Mouse (Mus musculus) testis, postnatal 10 days (tissue): ENCODE results near the gene Haus7.
"Not testable (repeated sequence)": the region's sequence is repeated elsewhere in the genome, so short reads cannot be mapped to it uniquely, and the experiment has no call there.

ENCODE experiments used
- DNase-seq: peaks from one replicate; pipeline ENCODE4 v3.0.0; 2021; ENCODE audit warnings: low spot score

The Haus7 gene

DNA sequence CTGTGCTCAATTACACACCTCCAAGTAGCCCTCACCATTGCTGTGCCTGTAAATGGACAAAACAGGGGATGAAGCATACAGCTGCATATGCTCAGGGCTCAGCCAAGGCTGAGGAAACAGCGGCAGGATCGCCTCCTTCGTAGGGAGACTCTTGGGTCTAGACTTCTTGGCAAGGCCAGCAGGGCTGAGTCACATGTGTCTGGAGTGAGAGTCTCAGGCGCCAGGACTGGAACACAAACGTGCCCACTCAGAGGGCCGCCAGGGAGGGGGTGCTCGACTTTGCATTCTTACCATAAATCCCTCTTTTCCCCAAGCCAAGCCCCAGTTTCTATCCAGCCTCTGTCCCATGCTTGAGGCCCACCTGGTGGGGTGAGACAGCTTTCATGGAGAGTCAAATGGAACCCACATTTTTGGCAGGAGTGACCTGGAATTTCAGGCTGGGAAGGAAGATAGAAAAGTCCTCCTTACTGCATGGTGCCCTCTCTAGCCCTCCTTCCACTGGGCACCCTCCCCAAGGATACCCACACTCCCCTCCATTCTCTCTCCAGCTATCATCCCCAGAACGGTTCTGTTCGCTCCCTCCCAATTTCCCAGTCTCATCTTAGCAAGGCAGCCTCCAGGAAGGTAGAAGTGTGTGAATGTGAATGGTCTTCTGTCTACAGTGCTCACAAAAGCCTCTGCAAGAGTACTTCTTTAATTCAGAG is 6.8 kb upstream of the Haus7 start:
- no peak for DNase-seq

DNA sequence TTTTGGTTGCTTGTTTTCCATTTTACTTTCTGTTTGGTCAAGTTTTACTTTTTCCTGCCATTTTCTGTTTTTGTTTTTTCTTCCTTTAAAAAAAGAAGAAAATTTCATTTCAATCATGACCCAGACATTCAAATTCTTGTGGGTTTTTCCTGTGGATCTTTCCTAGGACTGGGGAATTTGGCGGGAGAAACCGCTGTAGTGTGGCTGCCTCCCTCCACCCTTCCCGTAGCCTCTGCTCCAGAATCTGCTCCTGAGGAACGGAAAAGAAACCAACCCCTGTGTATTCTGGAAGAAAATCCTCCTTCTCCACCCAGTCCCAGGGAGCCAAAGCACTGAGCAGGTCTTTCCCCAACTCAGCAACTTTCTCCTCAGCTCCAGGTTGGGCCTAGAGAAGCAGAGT is 1.9 kb upstream of the Haus7 start:
- DNase-seq = no peak

DNA sequence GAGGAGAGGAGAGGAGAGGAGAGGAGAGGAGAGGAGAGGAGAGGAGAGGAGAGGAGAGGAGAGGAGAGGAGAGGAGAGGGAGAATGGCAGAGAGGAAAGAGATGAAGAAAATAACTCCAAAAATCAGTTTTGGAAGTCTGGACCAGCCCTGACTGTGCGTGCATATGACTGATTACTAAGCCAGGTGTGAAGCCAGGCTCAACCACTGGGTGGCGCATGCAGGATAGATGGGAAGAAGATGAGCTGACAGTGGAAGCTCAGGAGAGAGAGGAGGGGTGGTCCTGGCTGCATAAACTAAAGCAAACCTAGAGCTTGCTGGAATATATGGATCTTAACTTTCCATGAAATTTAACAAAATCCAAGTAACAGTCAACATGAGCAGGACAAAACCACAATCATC is 6.9 kb downstream of the Haus7 start:
- DNase-seq = peak; percentile 82

DNA sequence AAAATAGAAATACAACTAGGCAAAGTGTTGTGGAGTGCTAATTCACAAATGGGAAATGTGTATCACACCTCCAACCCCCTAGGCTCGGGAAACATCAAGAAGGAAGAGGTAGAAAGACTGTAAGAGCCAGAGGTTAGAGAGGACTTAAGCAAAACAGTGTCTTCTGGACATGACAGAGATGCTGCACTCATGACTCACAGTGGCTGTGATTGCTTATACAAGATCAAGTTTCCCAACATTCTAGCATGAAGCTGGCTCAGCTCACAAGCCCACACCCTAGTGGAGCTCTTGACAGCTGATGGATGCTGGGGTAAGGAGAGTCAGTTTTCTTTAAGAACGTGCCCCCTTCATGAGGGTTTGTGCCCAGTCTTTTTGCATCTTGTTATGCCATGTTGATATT is 17.4 kb downstream of the Haus7 start:
- no peak for DNase-seq

DNA sequence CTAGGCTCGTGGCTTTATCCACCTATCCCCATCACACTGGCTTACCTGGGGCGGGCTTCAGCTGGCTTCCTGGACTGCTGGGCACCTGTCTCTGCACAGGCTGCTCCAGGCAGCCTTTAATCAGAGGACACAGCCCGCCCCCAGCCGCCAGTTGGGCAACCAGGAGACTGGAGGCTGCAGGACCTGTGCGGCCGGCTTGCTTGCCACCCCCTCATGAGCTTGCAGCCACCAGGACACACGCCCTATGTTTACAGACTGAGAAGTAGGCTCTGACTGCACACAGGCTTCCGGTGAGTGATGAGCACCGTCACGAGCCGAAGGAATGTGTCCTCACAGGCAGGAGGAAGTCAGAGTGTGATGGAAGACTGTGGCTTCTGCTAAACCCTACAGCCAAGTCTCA is 23.6 kb downstream of the Haus7 start, which contains the start of gene Trex2:
Gene Trex2, minus strand, starts transcription at position 93 of the 400 bp plus-strand sequence.
- DNase-seq = no peak

DNA sequence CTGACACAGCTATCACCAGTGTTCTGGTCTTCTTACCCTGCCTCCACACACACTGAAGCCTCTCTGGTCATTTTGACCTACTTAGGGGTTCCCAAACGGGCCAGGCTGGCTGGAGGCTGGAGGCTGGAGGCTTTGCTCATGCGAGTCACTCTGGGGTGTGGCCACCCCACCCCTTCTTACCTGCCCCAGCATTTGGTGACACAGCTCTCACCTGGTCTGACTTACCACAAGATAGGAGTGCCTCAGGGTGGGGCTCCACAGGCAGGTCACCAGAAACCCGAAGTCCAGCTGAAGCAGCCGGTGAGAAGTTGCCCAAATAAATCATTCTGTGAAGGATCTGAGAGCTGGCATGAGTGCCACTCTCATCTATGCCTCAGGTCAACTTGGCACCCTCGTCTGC is 26.0 kb downstream of the Haus7 start:
- no peak for DNase-seq

DNA sequence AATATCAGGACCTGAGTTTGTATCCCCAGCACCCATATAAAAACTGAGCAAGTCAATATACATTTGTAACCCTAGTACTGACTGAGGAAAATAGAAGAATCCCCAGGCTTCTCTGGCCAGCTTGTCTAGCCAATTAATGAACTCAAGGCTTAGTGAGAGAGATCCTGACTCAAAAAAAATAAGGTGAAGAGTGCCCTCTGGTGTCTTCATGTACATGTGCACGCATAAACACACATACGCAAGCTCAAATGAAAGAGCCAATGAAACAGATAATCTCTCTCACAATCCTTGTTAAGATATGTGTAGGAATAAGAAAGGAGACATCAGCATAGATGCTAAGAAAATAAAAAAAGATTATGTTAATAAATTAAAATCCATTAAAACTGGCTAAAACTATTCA is 28.8 kb downstream of the Haus7 start:
- no peak for DNase-seq

DNA sequence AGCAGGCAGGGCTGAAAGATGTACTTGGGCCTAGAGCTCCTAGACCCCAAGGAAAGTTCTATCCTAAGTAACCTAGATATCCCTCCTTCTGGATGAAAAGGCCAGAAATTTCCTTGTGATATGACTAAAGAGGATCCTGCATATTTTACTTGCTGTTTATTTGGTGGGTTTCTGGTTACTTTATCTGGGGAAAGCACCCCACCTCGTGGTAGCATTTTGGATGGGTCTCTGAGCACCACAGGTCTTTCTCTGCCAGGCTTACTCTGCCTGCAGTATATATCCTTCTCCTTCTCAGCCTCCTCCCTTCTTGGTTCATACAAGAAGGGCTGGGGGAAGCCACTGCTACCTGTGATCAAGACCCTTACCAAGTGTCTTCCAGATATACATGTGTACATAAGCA is 46.1 kb downstream of the Haus7 start:
- no peak for DNase-seq

DNA sequence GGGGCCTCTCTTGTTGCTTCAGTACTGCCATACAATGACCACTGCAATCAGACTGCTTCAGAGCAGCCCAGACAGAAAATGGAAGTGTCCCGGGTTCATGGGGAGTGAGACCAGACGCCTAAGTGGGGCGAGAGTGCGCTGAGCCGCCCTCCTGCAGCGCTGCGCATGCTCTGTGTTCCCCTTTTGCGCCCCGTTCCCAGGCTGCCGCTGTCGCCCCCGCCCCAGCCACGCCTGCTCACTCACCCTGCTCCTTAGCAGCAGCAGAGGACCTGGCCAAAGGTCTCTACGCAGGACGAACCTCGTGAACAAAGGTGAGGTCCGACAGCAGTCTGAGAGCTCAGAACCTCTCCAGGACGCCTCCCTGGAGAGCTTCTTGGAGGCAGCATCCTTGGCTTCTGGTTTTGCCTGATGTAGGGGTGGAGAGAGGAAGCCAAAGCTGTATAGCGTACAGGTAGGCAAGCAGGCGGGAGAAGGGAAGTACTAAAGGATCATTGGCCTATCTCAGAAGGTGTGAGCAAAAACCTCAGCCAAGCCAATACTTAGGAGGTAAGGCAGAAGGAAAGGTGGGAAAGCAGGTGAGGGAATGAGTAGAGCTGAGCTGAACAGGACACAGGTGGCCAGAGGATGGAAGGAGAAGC is 47.8 kb downstream of the Haus7 start, which contains the start of gene Zfp92:
Gene Zfp92, plus strand, starts transcription at position 217 of the 638 bp plus-strand sequence.
- DNase-seq = no peak

DNA sequence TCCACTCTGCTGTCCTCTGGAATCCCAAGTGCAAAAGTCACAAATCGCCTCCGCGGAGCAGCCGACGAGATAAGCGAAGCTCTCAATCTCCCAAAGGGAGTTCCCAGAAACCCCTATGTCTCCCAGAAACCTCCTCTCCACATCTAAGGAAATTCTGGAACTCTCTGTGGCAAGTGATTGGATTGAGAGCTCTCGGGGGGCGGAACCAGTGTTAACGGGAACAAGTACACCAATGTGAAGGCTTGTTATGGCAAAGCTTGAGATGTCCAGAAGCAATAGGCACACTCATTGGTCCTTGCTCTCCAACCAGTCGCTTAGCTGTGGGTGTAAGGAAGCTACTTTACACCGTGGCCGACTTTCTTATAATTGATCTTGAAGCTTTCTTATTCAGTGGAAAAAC is 57.2 kb downstream of the Haus7 start:
- DNase-seq = no peak

DNA sequence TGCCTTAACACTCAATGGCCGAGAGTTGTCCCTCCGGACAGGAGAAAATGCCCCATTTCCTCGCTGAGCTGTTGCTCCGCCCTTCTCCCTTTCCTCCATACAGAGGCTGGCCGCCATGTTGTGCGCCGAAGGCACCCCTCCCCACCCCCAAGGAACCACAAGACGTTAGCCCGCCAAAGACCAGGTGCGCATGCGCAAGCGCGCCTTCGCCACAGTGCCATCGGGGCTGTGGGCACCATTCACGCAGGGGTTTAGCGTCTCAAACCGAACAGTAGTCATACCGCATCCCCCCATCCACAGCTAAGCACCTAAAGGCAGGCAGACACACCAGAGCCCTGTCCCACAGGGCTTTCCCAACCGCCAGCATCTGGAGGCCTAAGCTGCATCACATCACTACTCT is 57.9 kb downstream of the Haus7 start:
- DNase-seq = no peak

DNA sequence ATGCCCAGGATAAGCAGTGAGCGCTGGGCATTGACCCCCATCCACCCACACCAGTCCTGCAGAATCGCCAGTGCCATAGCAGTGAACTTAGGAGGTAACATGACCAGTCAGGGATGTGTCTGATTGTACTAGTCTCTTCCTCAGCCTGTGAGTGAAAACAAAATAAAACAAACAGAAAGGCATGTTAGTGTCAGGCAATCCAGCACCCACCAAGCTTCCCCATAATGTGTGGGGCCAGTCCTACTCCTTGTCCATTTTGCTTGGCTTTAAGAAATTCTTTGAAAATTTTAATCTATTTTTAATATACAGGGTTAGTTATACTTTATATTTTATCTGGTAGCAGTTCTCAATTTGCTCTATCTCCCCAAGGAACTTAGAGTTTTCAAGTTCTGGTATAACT is 60.2 kb downstream of the Haus7 start, which contains the start of gene Gm18336:
Gene Gm18336, minus strand, starts transcription at position 101 of the 400 bp plus-strand sequence.
- not testable (repeated sequence) for DNase-seq

DNA sequence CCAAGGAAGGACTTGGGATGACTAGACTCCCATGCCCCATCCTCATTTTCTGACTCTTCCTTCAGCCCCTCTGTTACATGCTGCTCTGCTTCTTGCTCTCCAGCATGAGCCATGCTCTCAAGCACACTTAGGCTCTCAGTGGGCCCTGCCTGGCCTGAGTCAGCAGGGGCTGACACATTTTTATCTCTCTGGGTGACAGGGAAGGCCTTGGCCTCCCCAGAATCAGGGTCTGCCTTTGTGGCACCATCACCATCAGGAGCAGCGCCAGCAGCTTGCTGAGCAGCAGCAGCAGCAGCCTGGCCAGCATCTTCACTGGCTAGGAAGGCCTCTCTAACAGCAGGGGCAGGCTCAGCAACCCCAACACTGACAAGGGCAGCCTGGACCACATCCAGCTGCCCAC is 62.4 kb downstream of the Haus7 start:
- no peak for DNase-seq

DNA sequence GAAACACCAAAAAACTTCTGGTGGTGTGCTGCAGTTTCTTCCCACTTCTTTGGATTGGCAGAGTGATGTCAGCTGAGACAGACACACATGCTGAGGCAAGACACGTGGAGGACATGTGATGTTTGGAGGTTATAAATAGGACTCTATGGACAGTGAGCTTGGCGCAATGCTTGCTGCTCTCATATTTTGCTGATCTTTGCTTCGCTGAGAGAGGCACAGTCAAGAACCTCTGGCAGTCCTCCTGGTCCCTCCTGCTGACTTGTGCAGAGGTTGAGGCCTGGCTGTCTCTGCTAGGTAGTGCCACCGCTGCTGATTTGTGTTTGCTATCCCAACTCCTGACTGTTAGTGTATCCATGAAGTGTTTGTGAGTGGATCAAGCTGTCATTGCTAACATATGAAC is 67.4 kb downstream of the Haus7 start:
- DNase-seq = no peak
